Mouse (Mus musculus) olfactory bulb, adult 2 months (tissue): ENCODE results near the gene Rgl1.

ENCODE experiments used
- CTCF ChIP-seq: fragments of 200-500 bp; IDR thresholded peaks from 2 replicates; pipeline ENCODE4 v1.5.1; 2012; ENCODE audit warnings: low read depth, mild to moderate bottlenecking, low read length, moderate library complexity; ENCODE audit not compliant: insufficient read depth
- POLR2A ChIP-seq: fragments of 200-500 bp; IDR thresholded peaks from 2 replicates; pipeline ENCODE4 v1.6.1; 2012; ENCODE audit warnings: mild to moderate bottlenecking, low read depth, low read length, moderate library complexity; ENCODE audit not compliant: insufficient read depth

DNA sequence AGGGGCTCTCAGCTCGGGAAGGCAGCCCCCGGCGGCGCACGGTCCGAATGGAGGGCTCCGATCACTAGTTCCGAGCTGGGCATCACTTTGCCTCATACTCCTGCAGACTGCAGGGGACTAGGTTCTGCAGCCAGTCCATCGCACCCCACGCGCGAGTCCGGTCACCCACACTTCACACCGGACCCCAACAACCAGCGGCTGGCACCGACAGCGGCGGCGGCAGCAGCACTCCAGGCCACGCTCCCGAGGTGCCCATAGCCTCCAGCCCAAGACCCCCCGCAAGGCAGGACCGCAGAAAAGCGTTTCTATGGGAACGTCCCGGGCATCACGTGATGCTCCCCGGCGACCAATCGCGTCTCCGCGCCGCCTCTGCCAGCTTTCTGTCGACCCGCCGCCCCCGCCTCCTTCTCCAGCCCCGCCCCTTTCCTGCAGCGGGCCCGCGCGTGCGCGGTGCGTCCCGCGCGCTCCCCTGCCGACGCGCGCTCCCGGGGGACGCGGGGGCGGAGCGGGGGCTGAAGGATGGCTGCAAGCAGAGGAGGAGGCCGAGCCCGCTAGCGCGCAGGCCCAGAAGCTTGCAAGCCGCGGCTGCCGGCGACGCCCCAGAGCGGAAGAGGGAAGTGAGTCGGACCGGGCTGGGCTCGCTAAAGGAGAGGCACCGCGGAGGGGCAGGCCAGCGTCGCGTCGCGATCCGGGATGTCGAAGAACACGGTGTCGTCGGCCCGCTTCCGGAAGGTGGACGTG, at the start of gene Rgl1, which contains the start of gene Arpc5:
- TF ChIP-seq POLR2A (peak; percentile 58), CTCF (0 out of 2 replicates have a peak, but pooled peaks have one; percentile 22)
